Mouse (Mus musculus): ENCODE data around the gene Homer2.

DNA sequence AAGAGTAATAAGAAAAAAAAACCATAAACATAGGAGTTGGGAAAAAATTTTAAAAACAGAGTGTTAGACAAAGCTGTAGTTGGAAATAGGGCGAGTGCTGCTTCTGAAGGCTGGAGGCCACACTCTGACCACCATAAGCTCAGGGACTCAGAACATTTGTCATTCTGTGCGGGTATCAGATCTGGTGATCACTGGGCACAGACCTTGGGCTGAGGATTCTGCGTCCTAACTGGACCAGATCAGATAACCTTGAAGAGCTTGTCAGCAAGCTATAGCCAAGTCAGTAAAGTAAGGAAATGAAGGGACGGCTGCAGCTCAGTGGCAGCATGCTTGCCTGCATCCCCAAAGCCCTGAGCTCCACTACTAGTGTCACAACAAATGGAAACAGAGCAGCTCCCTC lies 2.8 kb upstream of the Homer2 start:
- TF ChIP-seq CTCF (conservative IDR thresholded peaks at IDR 0.05; ENCODE audit: low read length) = no peak
- TF ChIP-seq NANOG (IDR thresholded peaks at IDR 0.05; ENCODE audit: borderline replicate concordance, low read length) = no peak
- no peak for TF ChIP-seq POU5F1 (IDR thresholded peaks at IDR 0.05; ENCODE audit: borderline replicate concordance, low read length)

All from E14TG2a.4 (cell line).